Mouse (Mus musculus) Patski (cell line): ENCODE results near the gene Spem1. TPM values are rescaled to one million over a fixed set of nuclear protein-coding genes. Genes with fewer than 3 reads are reported as not detected.

ENCODE experiments used
- ATAC-seq: fragments of 100-300 bp; one replicate; pipeline ENCODE4 v1.8.0; 2021
- CTCF ChIA-PET: fragments of 350-600 bp; sonication (Branson Sonifier 250); formaldehyde crosslinking; loops from one replicate; lab custom pipeline; 2022; ENCODE audit warnings: inconsistent platforms; lab: Charles Lee
- POLR2A ChIA-PET: fragments of 350-600 bp; sonication (Branson Sonifier 250); formaldehyde crosslinking; loops from one replicate; lab custom pipeline; 2022; ENCODE audit warnings: antibody characterized with exemption, inconsistent platforms; lab: Charles Lee
- DNase-seq: peaks from one replicate; pipeline ENCODE4 v3.0.0-alpha.2; 2011; ENCODE audit warnings: low read depth, low spot score
- H3K27me3 ChIP-seq: fragments of 371-371 bp; one replicate; pipeline ENCODE4 v1.5.1; 2021
- CTCF ChIP-seq: fragments of 100-300 bp; IDR thresholded peaks from one replicate; pipeline ENCODE4 v1.5.1; 2021
- in situ Hi-C: fragments of 300-500 bp; cut with MboI; formaldehyde crosslinking; loops from 3 replicates; pipeline ENCODE4 v1.11.1; 2018; ENCODE audit warnings: low pct_unique_long_range_greater_than_20kb, mixed read lengths
- polyA plus RNA-seq: library from polyadenylated mRNA; unstranded; gene quantifications from one replicate; pipeline ENCODE4 v1.2.3, GENCODE M21; 2021

Spem1 gene
- polyA plus RNA-seq, 1 experiment from 2014 or later = 0.09 TPM

DNA sequence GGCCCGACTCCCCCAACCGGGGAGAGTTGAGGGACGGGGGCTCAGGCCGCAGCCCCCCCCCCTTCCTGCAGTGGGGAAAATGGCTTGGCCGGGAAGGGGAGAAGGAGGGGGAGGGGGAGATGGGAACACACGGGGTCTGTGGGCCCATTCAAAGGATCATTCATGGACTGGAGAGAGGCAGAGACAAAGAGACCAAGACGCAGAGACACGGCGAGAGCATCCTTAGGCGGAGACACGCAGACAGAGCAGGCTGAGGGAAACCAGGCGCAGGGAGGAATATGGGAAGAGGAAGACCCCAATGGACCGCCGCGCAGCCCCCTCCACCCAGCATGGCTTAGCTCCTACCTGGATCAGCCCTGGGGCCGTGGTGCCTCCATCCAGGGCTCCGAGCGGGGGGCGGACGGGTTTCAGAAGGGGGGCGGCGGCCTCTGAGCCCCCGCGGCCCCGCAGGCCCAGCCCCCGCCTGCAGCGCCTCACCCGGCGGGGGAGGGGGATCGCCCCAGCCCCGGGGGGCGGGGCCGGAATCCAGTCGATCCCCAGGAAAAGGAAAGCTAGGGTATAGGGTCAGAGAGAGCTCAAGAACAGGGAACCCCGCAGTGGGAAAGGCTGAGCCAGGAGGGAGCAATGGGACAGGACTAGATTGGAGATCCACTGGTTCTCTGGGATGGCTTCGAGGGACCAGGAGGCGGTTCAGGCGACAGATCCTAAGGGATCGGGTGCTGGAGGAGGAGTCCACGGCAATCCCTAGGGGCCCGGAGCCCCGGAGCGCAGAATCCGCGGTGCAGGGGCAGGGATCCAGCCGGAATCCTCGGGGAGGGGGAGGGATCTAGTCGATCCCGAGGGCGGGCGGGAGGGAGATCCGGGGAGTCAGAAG, 15.0 kb upstream of the Spem1 start:
- POLR2A ChIA-PET = interaction anchor here (1.2 to 1.8 kb wide), 2 partner anchors 10 to 12 kb away, joined by 3 to 5 read pairs; no protein-coding TSS in a partner anchor
- TF ChIP-seq CTCF = no peak
- H3K27me3 ChIP-seq = no peaks in the 10 kb centered on the region
- CTCF ChIA-PET = interaction anchor here (1.4 kb wide), 1 partner anchor 30 kb away, joined by 3 read pairs; no protein-coding TSS in a partner anchor
- ATAC-seq = no peak
- in situ Hi-C loops = no loop called here
- DNase-seq = no peak

DNA sequence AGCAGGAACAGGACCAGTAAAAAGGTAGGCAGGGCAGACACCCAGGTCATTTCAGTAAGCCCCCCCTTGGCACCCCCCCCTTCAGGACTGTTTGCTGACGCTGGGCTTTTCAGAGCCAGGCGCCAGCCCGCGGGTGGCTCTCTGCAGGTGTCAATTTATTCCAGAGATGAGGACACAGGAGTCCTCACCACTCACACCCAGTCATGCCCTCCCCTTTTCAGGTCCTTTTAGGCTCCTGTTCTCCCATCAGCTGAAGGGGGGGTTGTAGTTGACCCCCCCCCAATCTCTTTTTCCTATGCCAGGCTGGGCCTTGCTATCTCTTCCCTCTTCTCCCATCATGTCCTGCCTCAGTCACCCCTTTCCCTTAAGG, 14.0 kb upstream of the Spem1 start:
- POLR2A ChIA-PET = interaction anchor here (1.1 to 1.2 kb wide), 2 partner anchors 11 to 119 kb away, joined by 3 read pairs; no protein-coding TSS in a partner anchor
- DNase-seq (no peak), ATAC-seq (no peak)
- in situ Hi-C loops = no loop called here
- no peaks in the 10 kb centered on the region for H3K27me3 ChIP-seq
- CTCF ChIA-PET = interaction anchor here (1.4 kb wide), 1 partner anchor 29 kb away, joined by 3 read pairs; no protein-coding TSS in a partner anchor
- no peak for TF ChIP-seq CTCF

- H3K27me3 ChIP-seq = no peaks in the 10 kb centered on the region
- ATAC-seq (no peak), DNase-seq (no peak)
- ChIA-PET POLR2A (interaction anchor here (1.1 to 1.2 kb wide), 2 partner anchors 10 to 118 kb away, joined by 3 read pairs; no protein-coding TSS in a partner anchor), CTCF (no interaction called here)
- TF ChIP-seq CTCF = no peak
- in situ Hi-C loops = no loop called here
Observed at GRCm38 (mm10) chr11:69835326-69835965, 13.5 kb upstream of the Spem1 start.

- POLR2A ChIA-PET = no interaction called here
- in situ Hi-C loops = no loop called here
- TF ChIP-seq CTCF = no peak
- CTCF ChIA-PET = no interaction called here
- no peak for DNase-seq
- no peak for ATAC-seq
- H3K27me3 ChIP-seq = no peaks in the 10 kb centered on the region
Observed at GRCm38 (mm10) chr11:69834001-69834549, 12.1 kb upstream of the Spem1 start.

- CTCF ChIA-PET = interaction anchor here (1.2 kb wide), 1 partner anchor 28 kb away, joined by 3 read pairs; the partner anchor contains the start of gene Tmem102
- no peak for DNase-seq
- H3K27me3 ChIP-seq = no peaks in the 10 kb centered on the region
- POLR2A ChIA-PET = no interaction called here
- no peak for TF ChIP-seq CTCF
- no peak for ATAC-seq
- in situ Hi-C loops = no loop called here
Observed at GRCm38 (mm10) chr11:69833554-69833953, 11.6 kb upstream of the Spem1 start.

DNA sequence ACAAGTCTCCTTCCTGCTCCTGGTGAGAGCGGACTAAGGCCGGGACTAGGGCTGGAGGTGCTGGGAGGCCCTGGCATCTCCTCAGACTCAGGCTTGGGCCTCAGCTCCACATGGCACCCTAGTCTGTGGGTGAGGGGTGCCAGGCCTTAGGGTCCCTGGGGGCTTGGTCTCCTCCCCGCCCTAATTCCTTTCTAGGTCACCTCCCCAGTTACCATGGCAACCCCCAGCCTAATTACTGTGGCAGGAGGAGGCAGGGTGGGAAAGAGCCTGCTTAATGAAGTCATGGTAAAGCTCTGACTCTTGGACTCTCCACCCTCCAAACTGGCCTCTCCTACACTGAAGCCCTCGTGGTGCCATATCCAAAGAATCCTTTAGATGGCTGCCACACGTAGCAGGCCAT, 6.9 kb upstream of the Spem1 start:
- ChIA-PET POLR2A (interaction anchor here (0.5 to 1.0 kb wide), 2 partner anchors 19 to 80 kb away, joined by 3 read pairs; no protein-coding TSS in a partner anchor), CTCF (interaction anchor here (1.4 kb wide), 1 partner anchor 13 kb away, joined by 3 read pairs; no protein-coding TSS in a partner anchor)
- no peak for TF ChIP-seq CTCF
- DNase-seq = no peak
- ATAC-seq = no peak
- no peaks in the 10 kb centered on the region for H3K27me3 ChIP-seq
- in situ Hi-C loops = no loop called here

- in situ Hi-C loops = no loop called here
- CTCF ChIA-PET = no interaction called here
- H3K27me3 ChIP-seq = peaks cover 2% of the 10 kb centered on the region
- ATAC-seq (no peak), DNase-seq (no peak)
- POLR2A ChIA-PET = no interaction called here
- TF ChIP-seq CTCF = no peak
Observed at GRCm38 (mm10) chr11:69823456-69823855, 1.5 kb upstream of the Spem1 start.

DNA sequence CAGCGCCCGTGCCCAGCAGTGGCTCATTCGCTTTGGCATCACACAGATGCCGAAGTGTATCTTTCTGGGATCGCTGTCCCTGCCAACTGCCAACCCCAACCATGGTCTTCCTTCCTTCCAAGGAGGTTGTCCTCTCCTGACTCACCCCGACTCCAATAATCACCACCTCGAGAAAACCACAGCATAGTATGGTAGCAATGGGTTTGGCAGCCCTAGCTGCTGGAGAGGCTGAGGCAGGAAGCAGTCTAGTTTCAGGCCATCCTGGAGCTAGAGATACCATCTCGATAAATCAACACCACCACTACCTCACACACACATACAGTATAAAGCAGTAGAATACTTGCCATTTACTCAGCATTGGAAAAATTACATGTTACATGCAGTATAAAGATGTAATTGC, 3.1 kb downstream of the Spem1 start:
- TF ChIP-seq CTCF = no peak
- DNase-seq (no peak), ATAC-seq (no peak)
- in situ Hi-C loops = no loop called here
- CTCF ChIA-PET = no interaction called here
- POLR2A ChIA-PET = no interaction called here
- peaks cover 2% of the 10 kb centered on the region for H3K27me3 ChIP-seq

DNA sequence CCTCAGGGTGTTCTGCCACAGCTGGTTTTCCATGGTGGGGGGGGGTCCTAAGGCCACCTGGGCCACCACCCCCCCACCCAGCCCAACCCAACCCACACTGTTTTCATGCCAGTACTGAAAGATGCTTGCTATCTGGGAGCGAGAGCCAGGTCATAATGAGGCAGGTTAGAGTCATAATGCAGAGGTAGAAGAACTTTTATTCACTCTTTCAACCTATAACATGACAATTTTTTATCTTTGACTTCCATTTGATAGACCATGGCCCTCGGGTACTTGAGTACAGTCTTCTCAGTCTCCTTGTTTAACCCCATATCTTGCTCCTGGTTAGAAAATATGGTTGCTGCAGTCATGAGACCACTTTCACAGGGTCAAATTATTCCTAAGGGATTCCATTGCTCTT, 3.6 kb downstream of the Spem1 start, which contains the start of gene Spem2:
Gene Spem2 (minus strand): TSS at position 101 of the 400 bp plus-strand sequence.
- TF ChIP-seq CTCF = no peak
- H3K27me3 ChIP-seq = peaks cover 2% of the 10 kb centered on the region
- POLR2A ChIA-PET = no interaction called here
- ATAC-seq (no peak), DNase-seq (no peak)
- in situ Hi-C loops = no loop called here
- CTCF ChIA-PET = no interaction called here

DNA sequence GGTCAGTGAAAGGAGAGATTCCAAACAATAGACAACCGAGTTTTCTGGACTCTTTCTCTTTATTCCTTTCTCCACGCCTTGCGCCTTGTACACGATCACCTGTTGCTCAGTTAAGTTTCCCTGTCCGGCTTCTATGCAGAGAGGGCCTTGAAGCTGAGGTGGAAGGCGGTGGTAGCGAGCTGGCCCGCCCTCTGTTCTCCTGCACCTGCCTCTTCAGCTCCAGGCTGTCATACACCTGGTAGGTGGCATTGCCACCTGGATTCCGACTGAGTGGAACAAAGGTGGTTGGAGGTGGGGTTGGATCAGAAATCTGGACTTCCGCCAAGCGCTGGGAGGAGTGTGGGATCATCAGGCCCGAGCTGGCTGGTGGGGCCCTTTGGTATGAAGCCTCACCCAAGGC, 5.5 kb downstream of the Spem1 start:
- TF ChIP-seq CTCF = no peak
- ChIA-PET POLR2A (no interaction called here), CTCF (interaction anchor here (0.8 kb wide), 1 partner anchor 18 kb away, joined by 3 read pairs; no protein-coding TSS in a partner anchor)
- H3K27me3 ChIP-seq = peaks cover 2% of the 10 kb centered on the region
- DNase-seq = no peak
- no peak for ATAC-seq
- in situ Hi-C loops = no loop called here
